Mouse (Mus musculus) C2C12 (cell line): ENCODE data around the gene Btnl10. TPM values are rescaled to one million over a fixed set of nuclear protein-coding genes. Genes with fewer than 3 reads are reported as not detected.

Source experiments
- H3K27me3 ChIP-seq: one replicate; pipeline ENCODE4 v1.6.1; 2011; ENCODE audit not compliant: control insufficient read depth, insufficient read depth, insufficient read length
- H3K36me3 ChIP-seq: one replicate; pipeline ENCODE4 v1.6.1; 2011; ENCODE audit not compliant: control insufficient read depth, insufficient read depth
- H3K4me3 ChIP-seq: one replicate; pipeline ENCODE4 v1.5.1; 2011; ENCODE audit warnings: mild to moderate bottlenecking, control low read depth; ENCODE audit not compliant: poor library complexity, insufficient read depth, severe bottlenecking
- H3K79me2 ChIP-seq: one replicate; pipeline ENCODE4 v1.6.1; 2011; ENCODE audit not compliant: control insufficient read depth, insufficient read depth
- H3K79me3 ChIP-seq: one replicate; pipeline ENCODE4 v1.6.1; 2011; ENCODE audit warnings: low read depth, control low read depth
- H3ac ChIP-seq: one replicate; pipeline ENCODE3; 2011; ENCODE audit warnings: low read depth; ENCODE audit not compliant: control insufficient read depth, insufficient read length
- CEBPB ChIP-seq: IDR thresholded peaks from one replicate; pipeline ENCODE4 v1.6.1; 2011; ENCODE audit warnings: low read depth, mild to moderate bottlenecking, control low read depth, moderate library complexity
- CTCF ChIP-seq: IDR thresholded peaks from one replicate; pipeline ENCODE4 v1.5.1; 2011; ENCODE audit not compliant: control insufficient read depth, insufficient read depth, insufficient read length
- FOSL1 ChIP-seq: IDR thresholded peaks from one replicate; pipeline ENCODE4 v1.8.0; 2011; ENCODE audit warnings: mild to moderate bottlenecking, low read length; ENCODE audit not compliant: poor library complexity, insufficient read depth, severe bottlenecking
- MAX ChIP-seq: IDR thresholded peaks from one replicate; pipeline ENCODE4 v1.6.1; 2011; ENCODE audit warnings: mild to moderate bottlenecking, control low read depth
- MYOD1 ChIP-seq: IDR thresholded peaks from one replicate; pipeline ENCODE4 v1.6.1; 2011; ENCODE audit warnings: low read depth; ENCODE audit not compliant: control insufficient read depth, insufficient read length
- MYOG ChIP-seq: IDR thresholded peaks from one replicate; pipeline ENCODE4 v1.6.1; 2011; ENCODE audit not compliant: control insufficient read depth, insufficient read length; ENCODE audit errors: extremely low read depth
- USF1 ChIP-seq: IDR thresholded peaks from one replicate; pipeline ENCODE4 v1.6.1; 2011; ENCODE audit warnings: low read depth, mild to moderate bottlenecking, control low read depth, moderate library complexity
- polyA plus RNA-seq: library from polyadenylated mRNA; unstranded; fragments of >200 nt; fragmentation: generic; extraction: Trizol; gene quantifications from one replicate; pipeline ENCODE4 v1.2.1, GENCODE M21; 2012; ENCODE audit warnings: missing spikeins

Btnl10 gene
- polyA plus RNA-seq, 1 experiment, result not detected

- H3K27me3 ChIP-seq, result peaks cover 9% of the 10 kb centered on the region
- H3K79me2 ChIP-seq, result no peaks in the 10 kb centered on the region
- no peaks in the 10 kb centered on the region for H3K79me3 ChIP-seq
- H3ac ChIP-seq, result no peak overlapping the region
- TF ChIP-seq MYOD1 (no peak), FOSL1 (no peak), MYOG (no peak), CEBPB (no peak)
- H3K4me3 ChIP-seq, result no peak overlapping the region
- H3K36me3 ChIP-seq, result peaks cover 7% of the 10 kb centered on the region
These were observed 9.3 kb downstream of the Btnl10 start for GRCm38 (mm10) chr11:58927053-58927452.

GRCm38 (mm10) chr11:58927790-58928651 is 10.3 kb downstream of the Btnl10 start:
- Histone ChIP-seq H3ac (peak overlapping the region; percentile 31), H3K27me3 (peaks cover 7% of the 10 kb centered on the region), H3K79me2 (no peaks in the 10 kb centered on the region), H3K4me3 (no peak overlapping the region), H3K36me3 (peaks cover 16% of the 10 kb centered on the region), H3K79me3 (no peaks in the 10 kb centered on the region)
- no peak for TF ChIP-seq MYOG
- TF ChIP-seq MAX, result no peak
- TF ChIP-seq MYOD1, result no peak
- TF ChIP-seq CTCF, result no peak
- TF ChIP-seq FOSL1, result no peak
- no peak for TF ChIP-seq USF1
- no peak for TF ChIP-seq CEBPB

GRCm38 (mm10) chr11:58929055-58929454 is 11.3 kb downstream of the Btnl10 start:
- Histone ChIP-seq H3ac (no peak overlapping the region), H3K36me3 (peaks cover 25% of the 10 kb centered on the region), H3K4me3 (no peak overlapping the region), H3K79me2 (no peaks in the 10 kb centered on the region), H3K27me3 (no peaks in the 10 kb centered on the region), H3K79me3 (no peaks in the 10 kb centered on the region)
- no peak for TF ChIP-seq MYOG
- TF ChIP-seq USF1, result no peak
- TF ChIP-seq CEBPB, result no peak
- TF ChIP-seq MAX, result no peak
- TF ChIP-seq FOSL1, result no peak
- TF ChIP-seq CTCF, result no peak
- TF ChIP-seq MYOD1, result no peak

- TF ChIP-seq MYOD1 (no peak), CTCF (no peak), MYOG (no peak), MAX (no peak), USF1 (no peak), FOSL1 (no peak), CEBPB (no peak)
- Histone ChIP-seq H3K36me3 (peaks cover 30% of the 10 kb centered on the region), H3K4me3 (no peak overlapping the region), H3K27me3 (no peaks in the 10 kb centered on the region), H3ac (no peak overlapping the region), H3K79me2 (no peaks in the 10 kb centered on the region), H3K79me3 (no peaks in the 10 kb centered on the region)
These were observed 11.9 kb downstream of the Btnl10 start for GRCm38 (mm10) chr11:58929641-58930040.

- no peak overlapping the region for H3ac ChIP-seq
- H3K36me3 ChIP-seq, result peaks cover 31% of the 10 kb centered on the region
- H3K4me3 ChIP-seq, result no peak overlapping the region
- no peaks in the 10 kb centered on the region for H3K79me3 ChIP-seq
- H3K27me3 ChIP-seq, result no peaks in the 10 kb centered on the region
- TF ChIP-seq CEBPB (no peak), USF1 (no peak), MYOD1 (no peak), MAX (no peak), MYOG (no peak), FOSL1 (no peak), CTCF (no peak)
- H3K79me2 ChIP-seq, result no peaks in the 10 kb centered on the region
These were observed 12.5 kb downstream of the Btnl10 start for GRCm38 (mm10) chr11:58930254-58930653.
